Mouse (Mus musculus) forebrain, embryonic 16.5 days (tissue): ENCODE measurements around the gene Flvcr2. TPM values are rescaled to one million over a fixed set of nuclear protein-coding genes. Genes with fewer than 3 reads are reported as not detected.
A peak's percentile ranks its signal among the peaks of the same experiment; 100 is the strongest.

Source experiments
- ATAC-seq: fragments of 200-750 bp; cut with Nextera tagmentation; 2 replicates; pipeline ENCODE4 v1.8.0; 2017; ENCODE audit warnings: mild to moderate bottlenecking, moderate library complexity
- H3K27ac ChIP-seq: fragments of 300-500 bp; sonication (generic); 2 replicates; pipeline ENCODE4 v1.5.1; 2014; ENCODE audit warnings: low read length, control low read depth
- H3K27me3 ChIP-seq: fragments of 300-500 bp; sonication (generic); replicated peaks from 2 replicates; pipeline ENCODE4 v1.6.1; 2014; ENCODE audit warnings: low read length; ENCODE audit not compliant: control insufficient read depth, insufficient read depth
- H3K36me3 ChIP-seq: fragments of 300-500 bp; sonication (generic); 2 replicates; pipeline ENCODE4 v1.6.1; 2014; ENCODE audit not compliant: control insufficient read depth, insufficient read depth
- H3K4me1 ChIP-seq: fragments of 300-500 bp; sonication (generic); replicated peaks from 2 replicates; pipeline ENCODE4 v1.6.1; 2014; ENCODE audit warnings: low read length; ENCODE audit not compliant: control insufficient read depth, insufficient read depth
- H3K4me2 ChIP-seq: fragments of 300-500 bp; sonication (generic); 2 replicates; pipeline ENCODE4 v1.6.1; 2014; ENCODE audit warnings: mild to moderate bottlenecking, low read length, control low read depth
- H3K4me3 ChIP-seq: fragments of 300-500 bp; sonication (generic); replicated peaks from 2 replicates; pipeline ENCODE4 v1.5.1; 2014; ENCODE audit warnings: mild to moderate bottlenecking, low read length, control low read depth
- H3K9ac ChIP-seq: fragments of 300-500 bp; sonication (generic); replicated peaks from 2 replicates; pipeline ENCODE4 v1.6.1; 2014; ENCODE audit warnings: low read depth, low read length, control low read depth
- H3K9me3 ChIP-seq: fragments of 300-500 bp; sonication (generic); 2 replicates; pipeline ENCODE4 v1.6.1; 2016; ENCODE audit warnings: low read length; ENCODE audit not compliant: control insufficient read depth
- WGBS: fragments of 180-500 bp; shearing (Covaris S2); extraction: QIAGEN DNeasy Blood & Tissue Kit; methylation state at CpG from one replicate; pipeline ENCODE4 v1.1.7; 2014; 5-methylcytosine and 5-hydroxymethylcytosine counted together
- polyA plus RNA-seq: library from polyadenylated mRNA; unstranded; fragments of >200 nt; fragmentation: Nextera tagmentation; extraction: Ambion mirVana; gene quantifications from 2 replicates; pipeline ENCODE4 v1.2.1, GENCODE M21; 2015

The Flvcr2 gene
- polyA plus RNA-seq, 1 experiment from 2014 or later = 4.2 TPM

GRCm38 (mm10) chr12:85809726-85810125 is 63.4 kb downstream of the Flvcr2 start:
- no peaks in the 10 kb centered on the region for H3K4me1 ChIP-seq
- H3K9me3 ChIP-seq = no peaks in the 10 kb centered on the region
- peaks cover 3% of the 10 kb centered on the region for H3K36me3 ChIP-seq
- no peak overlapping the region for H3K4me2 ChIP-seq
- no peak overlapping the region for H3K9ac ChIP-seq
- no peak overlapping the region for H3K4me3 ChIP-seq
- no peak for ATAC-seq
- WGBS = 78% methylated on average over 6 of the region's 6 CpGs
- no peaks in the 10 kb centered on the region for H3K27me3 ChIP-seq
- no peak overlapping the region for H3K27ac ChIP-seq

- Histone ChIP-seq H3K4me3 (no peak overlapping the region), H3K9ac (no peak overlapping the region), H3K36me3 (peaks cover 4% of the 10 kb centered on the region), H3K4me1 (no peaks in the 10 kb centered on the region), H3K27ac (no peak overlapping the region), H3K27me3 (no peaks in the 10 kb centered on the region), H3K9me3 (no peaks in the 10 kb centered on the region), H3K4me2 (no peak overlapping the region)
- no peak for ATAC-seq
Measured at GRCm38 (mm10) chr12:85810959-85811358, 64.6 kb downstream of the Flvcr2 start.

GRCm38 (mm10) chr12:85811676-85812075 is 65.3 kb downstream of the Flvcr2 start:
- Histone ChIP-seq H3K9me3 (no peaks in the 10 kb centered on the region), H3K36me3 (peaks cover 6% of the 10 kb centered on the region), H3K4me2 (no peak overlapping the region), H3K4me1 (no peaks in the 10 kb centered on the region), H3K27me3 (no peaks in the 10 kb centered on the region), H3K27ac (no peak overlapping the region), H3K4me3 (no peak overlapping the region), H3K9ac (no peak overlapping the region)
- no peak for ATAC-seq
- WGBS = 96% methylated on average over 4 of the region's 4 CpGs

GRCm38 (mm10) chr12:85813599-85813998 is 67.3 kb downstream of the Flvcr2 start:
- no peak overlapping the region for H3K4me2 ChIP-seq
- 86% methylated on average over 2 of the region's 2 CpGs for WGBS
- H3K4me3 ChIP-seq = no peak overlapping the region
- ATAC-seq = no peak
- H3K27ac ChIP-seq = no peak overlapping the region
- no peaks in the 10 kb centered on the region for H3K4me1 ChIP-seq
- H3K27me3 ChIP-seq = no peaks in the 10 kb centered on the region
- peaks cover 11% of the 10 kb centered on the region for H3K36me3 ChIP-seq
- no peaks in the 10 kb centered on the region for H3K9me3 ChIP-seq
- no peak overlapping the region for H3K9ac ChIP-seq

GRCm38 (mm10) chr12:85822051-85822450 is 75.7 kb downstream of the Flvcr2 start:
- ATAC-seq = no peak

GRCm38 (mm10) chr12:85824438-85825264 is 78.3 kb downstream of the Flvcr2 start, which contains the start of the genes Erg28 and Ttll5:
Gene Erg28 (minus strand): TSS chr12:85824550.
Gene Ttll5 (plus strand): TSS chr12:85824659.
- Histone ChIP-seq H3K27me3 (no peaks in the 10 kb centered on the region), H3K4me1 (peaks cover 16% of the 10 kb centered on the region), H3K36me3 (no peaks in the 10 kb centered on the region), H3K27ac (peak within 1 kb of the TSS; percentile 94), H3K4me3 (peak within 1 kb of the TSS; percentile 90), H3K9ac (peak within 1 kb of the TSS; percentile 74), H3K4me2 (peak within 1 kb of the TSS; percentile 82), H3K9me3 (no peaks in the 10 kb centered on the region)
- peak; percentile 98 for ATAC-seq
- under 1% methylated on average over 64 of the region's 67 CpGs for WGBS

More at GRCm38 (mm10) chr12:85822051-85822450, 75.7 kb downstream of the Flvcr2 start:
- Histone ChIP-seq H3K4me2 (no peak overlapping the region), H3K4me3 (no peak overlapping the region), H3K9me3 (no peaks in the 10 kb centered on the region), H3K36me3 (peaks cover 7% of the 10 kb centered on the region), H3K4me1 (peaks cover 16% of the 10 kb centered on the region), H3K27ac (no peak overlapping the region), H3K9ac (no peak overlapping the region), H3K27me3 (no peaks in the 10 kb centered on the region)
- 76% methylated on average over 9 of the region's 9 CpGs for WGBS

GRCm38 (mm10) chr12:85825361-85825760 is 79.0 kb downstream of the Flvcr2 start:
- no peaks in the 10 kb centered on the region for H3K36me3 ChIP-seq
- no peak for ATAC-seq
- peak overlapping the region; percentile 82 for H3K4me2 ChIP-seq
- H3K27me3 ChIP-seq = no peaks in the 10 kb centered on the region
- H3K4me3 ChIP-seq = peak overlapping the region; percentile 90
- no peaks in the 10 kb centered on the region for H3K9me3 ChIP-seq
- WGBS = 6% methylated on average over 8 of the region's 8 CpGs
- H3K27ac ChIP-seq = peak overlapping the region; percentile 94
- H3K4me1 ChIP-seq = peaks cover 16% of the 10 kb centered on the region
- H3K9ac ChIP-seq = peak overlapping the region; percentile 74

GRCm38 (mm10) chr12:85825822-85826221 is 79.5 kb downstream of the Flvcr2 start:
- peaks cover 16% of the 10 kb centered on the region for H3K4me1 ChIP-seq
- H3K36me3 ChIP-seq = no peaks in the 10 kb centered on the region
- no peak overlapping the region for H3K27ac ChIP-seq
- ATAC-seq = no peak
- H3K4me2 ChIP-seq = no peak overlapping the region
- no peak overlapping the region for H3K9ac ChIP-seq
- no peaks in the 10 kb centered on the region for H3K27me3 ChIP-seq
- 64% methylated on average over 2 of the region's 2 CpGs for WGBS
- no peaks in the 10 kb centered on the region for H3K9me3 ChIP-seq
- H3K4me3 ChIP-seq = no peak overlapping the region

- Histone ChIP-seq H3K27me3 (no peaks in the 10 kb centered on the region), H3K27ac (no peak overlapping the region), H3K9me3 (no peaks in the 10 kb centered on the region), H3K4me2 (no peak overlapping the region), H3K4me1 (peaks cover 1% of the 10 kb centered on the region), H3K36me3 (peaks cover 2% of the 10 kb centered on the region; the same call in 1 of the 2 replicates), H3K4me3 (no peak overlapping the region), H3K9ac (no peak overlapping the region)
- 89% methylated on average over 3 of the region's 3 CpGs for WGBS
- ATAC-seq = no peak
Measured at GRCm38 (mm10) chr12:85828856-85829255, 82.5 kb downstream of the Flvcr2 start.
